Mouse (Mus musculus): ENCODE measurements around the gene Spon1. TPM values are rescaled to one million over a fixed set of nuclear protein-coding genes. Genes with fewer than 3 reads are reported as not detected.

The Spon1 gene
- polyA plus RNA-seq, 1 experiment from 2014 or later, result 73.1 TPM

- Histone ChIP-seq H3K27me3 (ENCODE audit: low read depth, poor library complexity, severe bottlenecking) (peaks cover 70% of the 10 kb centered on the region), H3K4me1 (peaks cover 52% of the 10 kb centered on the region), H3K4me3 (no peak overlapping the region), H3K27ac (replicated peaks) (peak overlapping the region; percentile 50; the same call in 1 of the 2 replicates), H3K9me3 (replicated peaks) (no peaks in the 10 kb centered on the region), H3K36me3 (no peaks in the 10 kb centered on the region)
- 55% methylated on average over 5 of the region's 5 CpGs for WGBS
- no peak for DNase-seq (ENCODE audit: low spot score)
These were observed 59.9 kb downstream of the Spon1 start for GRCm38 (mm10) chr7:113825498-113826205.

GRCm38 (mm10) chr7:113826510-113826909, 60.7 kb downstream of the Spon1 start:
- peaks cover 62% of the 10 kb centered on the region for H3K27me3 ChIP-seq (ENCODE audit: low read depth, poor library complexity, severe bottlenecking)
- 17% methylated on average over 1 of the region's 1 CpGs for WGBS

GRCm38 (mm10) chr7:113828122-113828571, 62.3 kb downstream of the Spon1 start:
- Histone ChIP-seq H3K27me3 (ENCODE audit: low read depth, poor library complexity, severe bottlenecking) (peaks cover 50% of the 10 kb centered on the region), H3K4me3 (no peak overlapping the region), H3K27ac (replicated peaks) (peak overlapping the region; percentile 78; the same call in 1 of the 2 replicates), H3K4me1 (peaks cover 49% of the 10 kb centered on the region), H3K36me3 (0 out of 2 replicates have a peak, but pooled peaks cover 2% of the 10 kb centered on the region), H3K9me3 (replicated peaks) (no peaks in the 10 kb centered on the region)
- DNase-seq (ENCODE audit: low spot score), result peak; percentile 27
- 11% methylated on average over 2 of the region's 2 CpGs for WGBS

More at GRCm38 (mm10) chr7:113826510-113826909, 60.7 kb downstream of the Spon1 start:
- H3K36me3 ChIP-seq, result no peaks in the 10 kb centered on the region
- H3K9me3 ChIP-seq (replicated peaks), result no peaks in the 10 kb centered on the region
- peak overlapping the region; percentile 78 for H3K27ac ChIP-seq (replicated peaks)
- DNase-seq (ENCODE audit: low spot score), result peak; percentile 42
- no peak overlapping the region for H3K4me3 ChIP-seq
- H3K4me1 ChIP-seq, result peaks cover 52% of the 10 kb centered on the region

GRCm38 (mm10) chr7:113828576-113828975, 62.8 kb downstream of the Spon1 start:
- H3K27ac ChIP-seq (replicated peaks), result no peak overlapping the region
- peaks cover 46% of the 10 kb centered on the region for H3K27me3 ChIP-seq (ENCODE audit: low read depth, poor library complexity, severe bottlenecking)
- WGBS, result 52% methylated on average over 2 of the region's 2 CpGs
- H3K9me3 ChIP-seq (replicated peaks), result no peaks in the 10 kb centered on the region
- H3K4me3 ChIP-seq, result no peak overlapping the region
- H3K4me1 ChIP-seq, result peaks cover 46% of the 10 kb centered on the region
- DNase-seq (ENCODE audit: low spot score), result no peak
- H3K36me3 ChIP-seq, result 0 out of 2 replicates have a peak, but pooled peaks cover 4% of the 10 kb centered on the region

- no peaks in the 10 kb centered on the region for H3K4me1 ChIP-seq
- H3K9me3 ChIP-seq (replicated peaks), result no peaks in the 10 kb centered on the region
- peaks cover 8% of the 10 kb centered on the region; the same call in 1 of the 2 replicates for H3K36me3 ChIP-seq
- 89% methylated on average over 4 of the region's 4 CpGs for WGBS
- no peaks in the 10 kb centered on the region for H3K27me3 ChIP-seq (ENCODE audit: low read depth, poor library complexity, severe bottlenecking)
- no peak for DNase-seq (ENCODE audit: low spot score)
- H3K4me3 ChIP-seq, result no peak overlapping the region
- no peak overlapping the region for H3K27ac ChIP-seq (replicated peaks)
These were observed 71.4 kb downstream of the Spon1 start for GRCm38 (mm10) chr7:113837151-113837550.

GRCm38 (mm10) chr7:113839431-113839830, 73.6 kb downstream of the Spon1 start:
- H3K27ac ChIP-seq (replicated peaks), result no peak overlapping the region
- WGBS, result 88% methylated on average over 8 of the region's 8 CpGs
- DNase-seq (ENCODE audit: low spot score), result no peak
- H3K36me3 ChIP-seq, result peaks cover 4% of the 10 kb centered on the region; the same call in 1 of the 2 replicates
- no peak overlapping the region for H3K4me3 ChIP-seq
- no peaks in the 10 kb centered on the region for H3K27me3 ChIP-seq (ENCODE audit: low read depth, poor library complexity, severe bottlenecking)
- H3K4me1 ChIP-seq, result peaks cover 5% of the 10 kb centered on the region; the same call in 1 of the 2 replicates
- H3K9me3 ChIP-seq (replicated peaks), result no peaks in the 10 kb centered on the region

GRCm38 (mm10) chr7:113841521-113841920, 75.7 kb downstream of the Spon1 start:
- Histone ChIP-seq H3K4me1 (peaks cover 15% of the 10 kb centered on the region), H3K36me3 (peaks cover 4% of the 10 kb centered on the region; the same call in 1 of the 2 replicates), H3K9me3 (replicated peaks) (no peaks in the 10 kb centered on the region), H3K4me3 (no peak overlapping the region), H3K27me3 (ENCODE audit: low read depth, poor library complexity, severe bottlenecking) (no peaks in the 10 kb centered on the region), H3K27ac (replicated peaks) (no peak overlapping the region)
- no peak for DNase-seq (ENCODE audit: low spot score)
- WGBS, result 89% methylated on average over 2 of the region's 2 CpGs

- Histone ChIP-seq H3K9me3 (replicated peaks) (no peaks in the 10 kb centered on the region), H3K27ac (replicated peaks) (no peak overlapping the region), H3K36me3 (no peaks in the 10 kb centered on the region), H3K4me1 (peaks cover 19% of the 10 kb centered on the region), H3K4me3 (no peak overlapping the region), H3K27me3 (ENCODE audit: low read depth, poor library complexity, severe bottlenecking) (no peaks in the 10 kb centered on the region)
- DNase-seq (ENCODE audit: low spot score), result no peak
- WGBS, result 95% methylated on average over 2 of the region's 2 CpGs
These were observed 77.4 kb downstream of the Spon1 start for GRCm38 (mm10) chr7:113843150-113843549.

GRCm38 (mm10) chr7:113845191-113845590, 79.4 kb downstream of the Spon1 start:
- no peaks in the 10 kb centered on the region for H3K27me3 ChIP-seq (ENCODE audit: low read depth, poor library complexity, severe bottlenecking)
- H3K36me3 ChIP-seq, result no peaks in the 10 kb centered on the region
- WGBS, result 82% methylated on average over 5 of the region's 5 CpGs
- H3K27ac ChIP-seq (replicated peaks), result no peak overlapping the region
- no peaks in the 10 kb centered on the region for H3K9me3 ChIP-seq (replicated peaks)
- no peak for DNase-seq (ENCODE audit: low spot score)
- peaks cover 19% of the 10 kb centered on the region for H3K4me1 ChIP-seq
- H3K4me3 ChIP-seq, result no peak overlapping the region

- H3K36me3 ChIP-seq, result no peaks in the 10 kb centered on the region
- peak; percentile 24 for DNase-seq (ENCODE audit: low spot score)
- H3K27ac ChIP-seq (replicated peaks), result 0 out of 2 replicates have a peak overlapping the region, but pooled peaks have one; percentile 0
- WGBS, result 59% methylated on average over 3 of the region's 3 CpGs
- peaks cover 19% of the 10 kb centered on the region for H3K4me1 ChIP-seq
- no peaks in the 10 kb centered on the region for H3K9me3 ChIP-seq (replicated peaks)
- no peak overlapping the region for H3K4me3 ChIP-seq
- no peaks in the 10 kb centered on the region for H3K27me3 ChIP-seq (ENCODE audit: low read depth, poor library complexity, severe bottlenecking)
These were observed 80.8 kb downstream of the Spon1 start for GRCm38 (mm10) chr7:113846553-113846952.

GRCm38 (mm10) chr7:113847041-113847819, 81.4 kb downstream of the Spon1 start:
- WGBS, result 89% methylated on average over 7 of the region's 7 CpGs
- DNase-seq (ENCODE audit: low spot score), result no peak
- no peaks in the 10 kb centered on the region for H3K36me3 ChIP-seq
- no peaks in the 10 kb centered on the region for H3K27me3 ChIP-seq (ENCODE audit: low read depth, poor library complexity, severe bottlenecking)
- no peaks in the 10 kb centered on the region for H3K9me3 ChIP-seq (replicated peaks)
- no peak overlapping the region for H3K27ac ChIP-seq (replicated peaks)
- H3K4me3 ChIP-seq, result no peak overlapping the region
- peaks cover 19% of the 10 kb centered on the region for H3K4me1 ChIP-seq

- Histone ChIP-seq H3K9me3 (replicated peaks) (no peaks in the 10 kb centered on the region), H3K4me1 (peaks cover 16% of the 10 kb centered on the region), H3K27me3 (ENCODE audit: low read depth, poor library complexity, severe bottlenecking) (no peaks in the 10 kb centered on the region), H3K36me3 (no peaks in the 10 kb centered on the region), H3K4me3 (no peak overlapping the region), H3K27ac (replicated peaks) (no peak overlapping the region)
- DNase-seq (ENCODE audit: low spot score), result no peak
- 83% methylated on average over 4 of the region's 4 CpGs for WGBS
These were observed 84.6 kb downstream of the Spon1 start for GRCm38 (mm10) chr7:113850389-113850788.
